Mouse (Mus musculus) adrenal gland, adult 2 months (tissue): ENCODE measurements around the gene Itpr1. TPM values are rescaled to one million over a fixed set of nuclear protein-coding genes. Genes with fewer than 3 reads are reported as not detected.

ENCODE experiments used
- DNase-seq: peaks from one replicate; pipeline ENCODE4 v3.0.0; 2021
- microRNA-seq, 2 experiments: library from miRNA; unstranded; fragments of <30 nt; microRNA quantifications; one replicate each; pipeline ENCODE4 v1.2.0; 2021
- polyA plus RNA-seq: library from polyadenylated mRNA; depleted of rRNA; stranded (reverse); fragments of >200 nt; gene quantifications from 2 replicates; pipeline ENCODE4 v1.2.3, GENCODE M21; 2012; rRNA removed
- total RNA-seq, 2 experiments: library from RNA; stranded (reverse); gene quantifications; 2 replicates each; pipeline ENCODE4 v1.2.3; 2021

Gene Itpr1
- total and polyA plus RNA-seq, 3 experiments: 23.0 to 176 (median 120) TPM

- DNase-seq: no peak
Observed at GRCm38 (mm10) chr6:108594171-108594841, 381.4 kb downstream of the Itpr1 start.

DNA sequence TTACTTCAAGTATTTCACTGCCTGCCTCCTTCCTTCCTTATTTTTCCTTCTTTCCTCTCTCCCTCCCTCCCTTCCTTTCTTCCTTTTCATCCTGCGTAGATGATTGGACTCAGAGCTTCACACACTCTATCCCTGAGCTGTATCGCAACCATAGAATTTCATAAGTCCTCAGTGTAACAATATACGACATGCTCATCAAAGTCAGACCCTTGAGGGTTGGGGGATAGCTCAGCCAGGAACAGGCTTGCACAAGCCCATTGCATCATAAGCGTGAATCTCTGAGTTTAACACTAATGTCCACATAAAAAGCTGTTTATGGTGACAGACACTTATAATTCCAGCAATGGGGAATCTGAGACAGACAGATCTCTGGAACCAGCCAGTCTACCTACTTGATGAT is 385.8 kb downstream of the Itpr1 start:
- DNase-seq: no peak

DNA sequence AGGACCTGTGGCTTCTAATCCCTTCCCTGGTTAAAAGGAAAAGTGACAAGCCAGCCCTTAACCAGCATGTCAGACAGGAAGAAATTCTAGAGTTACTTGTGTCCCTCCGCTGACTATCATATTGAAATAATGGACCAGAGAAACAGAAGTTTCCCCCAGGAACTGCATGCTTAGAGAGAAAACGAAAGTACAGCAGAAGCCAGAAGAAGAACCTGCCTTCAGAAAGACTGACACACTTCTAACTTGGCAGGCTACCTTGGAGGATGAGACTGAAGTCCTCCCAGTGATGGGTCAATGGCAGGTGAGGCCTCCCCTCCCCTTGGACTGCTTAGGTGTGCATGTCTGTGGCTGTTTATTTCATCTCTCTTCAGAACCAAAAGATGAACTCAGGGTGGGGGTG is 386.4 kb downstream of the Itpr1 start:
- DNase-seq: no peak

Small RNA genes within 50 kb of the gene (microRNA-seq; reads per million reads assigned to microRNA genes)
- gene Mir7661: 0 reads per million in 2 experiments

Other genes starting within 250 kb of the Itpr1 start
- gene Setmar, start 148.1 kb upstream of the Itpr1 start, total RNA-seq: 1 to 10 TPM; 7.6 to 7.8 TPM
- gene Setmar, start 148.1 kb upstream of the Itpr1 start, polyA plus RNA-seq: 0.68 and 0.77 TPM in 2 replicates
- gene Sumf1, start 27.5 kb upstream of the Itpr1 start, total RNA-seq: 10 to 100 TPM; 37.8 to 44.8 TPM
- gene Sumf1, start 27.5 kb upstream of the Itpr1 start, polyA plus RNA-seq: 70.3 and 87.0 TPM in 2 replicates